Mouse (Mus musculus) embryo, embryonic 11.5 days (tissue): ENCODE results near the gene Pdcl3.
"Not testable (repeated sequence)": the region's sequence is repeated elsewhere in the genome, so short reads cannot be mapped to it uniquely, and the experiment has no call there.

Source experiments
- DNase-seq: peaks from one replicate; pipeline ENCODE4 v3.0.0-alpha.2; 2012; ENCODE audit warnings: low read depth, low spot score

Gene Pdcl3

DNA sequence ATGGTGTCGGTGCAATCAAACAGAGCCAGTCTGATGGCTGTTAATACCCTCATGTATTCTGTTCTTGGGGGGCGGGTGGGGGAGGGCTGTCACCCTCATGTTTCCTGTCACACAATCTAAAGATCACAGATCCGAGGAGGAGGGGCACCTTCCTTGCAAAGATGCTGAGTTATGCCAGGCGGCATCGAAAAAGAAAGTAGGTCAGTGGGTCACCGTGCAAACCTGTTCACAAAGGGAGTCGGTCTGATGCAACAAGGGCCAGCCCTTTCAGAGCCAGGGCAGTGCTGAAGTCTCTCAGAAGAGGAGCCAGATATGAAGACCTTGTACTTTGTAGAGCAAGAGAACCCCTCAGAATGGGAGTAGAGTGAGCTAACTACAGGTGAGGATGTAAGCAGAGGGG lies 39.7 kb downstream of the Pdcl3 start:
- DNase-seq: no peak

- DNase-seq: no peak
These were observed 40.4 kb downstream of the Pdcl3 start for GRCm38 (mm10) chr1:39025840-39026239.

DNA sequence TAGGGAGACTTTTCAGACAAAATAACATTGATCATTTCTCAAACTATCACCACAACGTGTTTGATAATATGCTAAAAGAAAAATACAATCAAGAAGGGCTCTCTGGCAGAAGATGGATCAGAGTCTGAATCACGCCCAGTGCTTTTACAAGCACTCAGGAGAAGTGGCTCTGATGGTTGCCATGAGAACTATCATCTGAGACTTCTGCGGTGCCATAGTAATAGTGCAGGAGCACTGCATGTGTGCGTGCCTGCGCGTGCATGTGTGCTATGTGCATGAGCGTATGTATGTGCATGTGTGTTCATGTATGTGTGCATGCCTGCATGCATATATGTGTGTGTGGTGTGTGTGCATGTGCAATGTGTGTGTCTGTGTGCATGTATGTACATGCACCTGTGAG lies 43.8 kb downstream of the Pdcl3 start:
- no peak for DNase-seq

- DNase-seq: no peak
These were observed 44.7 kb downstream of the Pdcl3 start for GRCm38 (mm10) chr1:39030108-39030507.

- no peak for DNase-seq
These were observed 50.4 kb downstream of the Pdcl3 start for GRCm38 (mm10) chr1:39035817-39036216.

GRCm38 (mm10) chr1:39042188-39042587 lies 56.8 kb downstream of the Pdcl3 start:
- DNase-seq: no peak

DNA sequence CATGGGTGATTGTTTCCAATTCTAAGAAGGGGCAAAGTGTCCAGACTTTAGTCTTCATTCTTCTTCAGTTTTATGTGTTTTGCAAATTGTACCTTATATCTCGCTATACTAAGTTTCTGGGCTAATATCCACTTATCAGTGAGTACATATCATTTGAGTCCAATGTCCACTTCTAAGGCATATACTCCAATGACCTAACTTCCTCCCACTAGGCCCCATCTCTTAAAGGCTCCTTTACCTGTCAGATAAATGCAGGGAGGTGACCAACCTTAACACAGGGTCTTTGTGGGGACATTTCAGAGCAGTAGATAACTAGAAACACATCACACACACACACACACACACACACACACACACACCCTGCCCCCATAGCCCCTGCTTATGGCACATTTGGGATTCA lies 59.0 kb downstream of the Pdcl3 start:
- not testable (repeated sequence) for DNase-seq

- no peak for DNase-seq
These were observed 61.3 kb downstream of the Pdcl3 start for GRCm38 (mm10) chr1:39046689-39047088.
